Mouse (Mus musculus) adrenal gland, postnatal 36 days (tissue): ENCODE measurements around the gene Necab2. TPM values are rescaled to one million over a fixed set of nuclear protein-coding genes. Genes with fewer than 3 reads are reported as not detected.

Source experiments
- DNase-seq, 2 experiments: peaks; one replicate each; pipeline ENCODE4 v3.0.0; 2021; ENCODE audit warnings: mixed read lengths in 1 of 2
- long read RNA-seq, 2 experiments: library from polyadenylated mRNA; stranded (forward); transcript quantifications; one replicate each; pipeline ENCODE4 v2.0.0; 2021; ENCODE audit warnings: borderline sequencing depth in 2 of 2
- total RNA-seq, 2 experiments: library from RNA; stranded (reverse); gene quantifications; 2 replicates each; pipeline ENCODE4 v1.2.3; 2021

Necab2 gene
- 1 to 10 TPM; 5.4 to 7.3 TPM for total RNA-seq
- long read RNA-seq, experiment 1, transcript Necab2-201 (13 exons, 1,976 nt): major isoform, 12 of 15 reads
- long read RNA-seq, experiment 1, partial matches to known transcripts: 3 of 15 reads
- long read RNA-seq, experiment 1, other reads (novel, unspliced or antisense): 0 of 15 reads
- long read RNA-seq, experiment 2, transcript Necab2-201 (13 exons, 1,976 nt): major isoform, 6 of 15 reads
- long read RNA-seq, experiment 2, partial matches to known transcripts: 5 of 15 reads
- long read RNA-seq, experiment 2, other reads (novel, unspliced or antisense): 4 of 15 reads

GRCm38 (mm10) chr8:119446211-119446989 is at the start of gene Necab2:
Gene Necab2 (plus strand): TSS chr8:119446719.
- DNase-seq: peak; percentile 92 to 94

- no peak for DNase-seq
These were observed 48.0 kb upstream of the Necab2 start for GRCm38 (mm10) chr8:119398558-119398957.

GRCm38 (mm10) chr8:119399255-119399654 is 47.3 kb upstream of the Necab2 start:
- DNase-seq: no peak

GRCm38 (mm10) chr8:119400122-119400671 is 46.3 kb upstream of the Necab2 start:
- DNase-seq: no peak

- no peak for DNase-seq
These were observed 45.6 kb upstream of the Necab2 start for GRCm38 (mm10) chr8:119400904-119401303.

GRCm38 (mm10) chr8:119403912-119404311 is 42.6 kb upstream of the Necab2 start:
- no peak for DNase-seq

GRCm38 (mm10) chr8:119404648-119405047 is 41.9 kb upstream of the Necab2 start:
- DNase-seq: no peak

GRCm38 (mm10) chr8:119408311-119408710 is 38.2 kb upstream of the Necab2 start:
- no peak for DNase-seq

- no peak for DNase-seq
These were observed 34.3 kb upstream of the Necab2 start for GRCm38 (mm10) chr8:119412037-119412734.

GRCm38 (mm10) chr8:119412735-119413498 is 33.6 kb upstream of the Necab2 start:
- peak; percentile 81 to 89 for DNase-seq

GRCm38 (mm10) chr8:119413605-119414004 is 32.9 kb upstream of the Necab2 start:
- peak in 1 of 2 experiments; percentile 54 for DNase-seq

GRCm38 (mm10) chr8:119420318-119420717 is 26.2 kb upstream of the Necab2 start:
- no peak for DNase-seq

- DNase-seq: no peak
These were observed 24.9 kb upstream of the Necab2 start for GRCm38 (mm10) chr8:119421603-119422122.

GRCm38 (mm10) chr8:119422123-119422711 is 24.3 kb upstream of the Necab2 start:
- DNase-seq: peak; percentile 65 to 68

GRCm38 (mm10) chr8:119423631-119424141 is 22.8 kb upstream of the Necab2 start:
- DNase-seq: peak; percentile 57 to 67

- no peak for DNase-seq
These were observed 22.3 kb upstream of the Necab2 start for GRCm38 (mm10) chr8:119424199-119424733.

GRCm38 (mm10) chr8:119424740-119425139 is 21.8 kb upstream of the Necab2 start:
- peak in 1 of 2 experiments; percentile 51 for DNase-seq

- peak; percentile 88 to 91 for DNase-seq
These were observed 21.0 kb upstream of the Necab2 start for GRCm38 (mm10) chr8:119425533-119425932.

GRCm38 (mm10) chr8:119426069-119426735 is 20.3 kb upstream of the Necab2 start:
- DNase-seq: peak in 1 of 2 experiments; percentile 59
